Comparison of ENCODE assay signal across 31 mouse cellular contexts in genomic region chr7:138898122-138898521, GRCm38 (mm10). TPM values are rescaled to one million over a fixed set of nuclear protein-coding genes. Genes with fewer than 3 reads are reported as not detected.
DNase-seq lines count a peak whose midpoint lies in the region; ATAC-seq and TF ChIP-seq lines count a peak whose summit lies in the region.
"Had no signal": no experiment of that assay in that cellular context is flagged by ENCODE, and none has a peak within 500 bp of the region (broad histone marks: within the 10 kb centered on the region; RNA-seq: fewer than 3 reads in every experiment).

No protein-coding gene starts in this region.

- H3K27ac ChIP-seq in kidney, embryonic 15.5 days: no peak overlapping the region
- H3K27ac ChIP-seq in intestine, embryonic 15.5 days: no peak overlapping the region
- no peak overlapping the region for H3K27ac ChIP-seq in stomach, postnatal 0 days (replicated peaks)
- no peak overlapping the region for H3K27ac ChIP-seq in thymus, adult 2 months (ENCODE audit: control insufficient read depth, insufficient read depth, low read length)
- no peak overlapping the region for H3K27ac ChIP-seq in left cerebral cortex, adult 2 months
- H3K27ac ChIP-seq: embryonic facial prominence, embryonic 13.5 days; hindbrain, embryonic 13.5 days; limb, embryonic 15.5 days; liver, embryonic 15.5 days; midbrain, embryonic 12.5 days; neural tube, embryonic 13.5 days had no signal

- TF ChIP-seq CTCF in stomach, postnatal 0 days (IDR thresholded peaks at IDR 0.05; ENCODE audit: low read depth): no peak
- TF ChIP-seq CTCF in thymus, adult 2 months (IDR thresholded peaks at IDR 0.05; ENCODE audit: borderline replicate concordance, control insufficient read depth, extremely low read depth, insufficient read depth, low read length, poor library complexity): no peak
- TF ChIP-seq CTCF in left cerebral cortex, adult 2 months (IDR thresholded peaks at IDR 0.05): no peak

- no peaks in the 10 kb centered on the region for H3K9me3 ChIP-seq in kidney, embryonic 15.5 days (replicated peaks)
- H3K9me3 ChIP-seq in intestine, embryonic 15.5 days: no peaks in the 10 kb centered on the region
- no peaks in the 10 kb centered on the region for H3K9me3 ChIP-seq in stomach, postnatal 0 days (ENCODE audit: control insufficient read depth, low read length)
- H3K9me3 ChIP-seq: embryonic facial prominence, embryonic 13.5 days; hindbrain, embryonic 13.5 days; limb, embryonic 15.5 days; liver, embryonic 15.5 days; midbrain, embryonic 12.5 days; neural tube, embryonic 13.5 days had no signal

- no peaks in the 10 kb centered on the region for H3K4me1 ChIP-seq in kidney, embryonic 15.5 days
- no peaks in the 10 kb centered on the region; the same call in 1 of the 2 replicates for H3K4me1 ChIP-seq in intestine, embryonic 15.5 days (replicated peaks)
- H3K4me1 ChIP-seq in stomach, postnatal 0 days (replicated peaks; ENCODE audit: control insufficient read depth, insufficient read depth): no peaks in the 10 kb centered on the region
- H3K4me1 ChIP-seq in thymus, adult 2 months (replicated peaks; ENCODE audit: control insufficient read depth, insufficient read depth, low read length): no peaks in the 10 kb centered on the region
- H3K4me1 ChIP-seq: embryonic facial prominence, embryonic 13.5 days; hindbrain, embryonic 13.5 days; limb, embryonic 15.5 days; midbrain, embryonic 12.5 days; neural tube, embryonic 13.5 days had no signal

- no peak overlapping the region for H3K9ac ChIP-seq in kidney, embryonic 15.5 days
- no peak overlapping the region for H3K9ac ChIP-seq in intestine, embryonic 15.5 days
- no peak overlapping the region for H3K9ac ChIP-seq in stomach, postnatal 0 days (ENCODE audit: low read length)
- H3K9ac ChIP-seq: embryonic facial prominence, embryonic 13.5 days; forebrain, postnatal 0 days; hindbrain, embryonic 13.5 days; limb, embryonic 15.5 days; liver, embryonic 15.5 days; midbrain, embryonic 12.5 days; neural tube, embryonic 13.5 days had no signal

- intact Hi-C loops in left cerebral cortex, adult 2 months (cut with DNase I): no loop called here

- peaks cover 42% of the 10 kb centered on the region for H3K36me3 ChIP-seq in kidney, embryonic 15.5 days
- peaks cover 6% of the 10 kb centered on the region; the same call in 1 of the 2 replicates for H3K36me3 ChIP-seq in intestine, embryonic 15.5 days
- peaks cover 13% of the 10 kb centered on the region for H3K36me3 ChIP-seq in stomach, postnatal 0 days (ENCODE audit: control insufficient read depth, insufficient read depth, low read length)
- no peaks in the 10 kb centered on the region for H3K36me3 ChIP-seq in thymus, adult 2 months (ENCODE audit: control insufficient read depth, insufficient read depth, low read length)

- DNase-seq in kidney, adult 18-20 months: peak; percentile 56
- peak; percentile 76 for DNase-seq in kidney, adult 9 months
- no peak for DNase-seq in stomach, postnatal 0 days (ENCODE audit: low spot score)
- no peak for DNase-seq in thymus, adult 2 months
- DNase-seq in left cerebral cortex, adult 2 months (ENCODE audit: extremely low spot score in 1 of 2, low spot score in 2 of 2): no peak
- DNase-seq: adrenal gland, postnatal 25 days; cerebellum, adult 18-20 months; cerebellum, postnatal 10 days; forebrain, postnatal 0 days; gastrocnemius, postnatal 14 days; heart, adult 18-20 months; heart, postnatal 4 days; left cerebral cortex, postnatal 4 days; lung, postnatal 36 days; right cerebral cortex, postnatal 4 days; thymus, postnatal 4 days had no signal

- no peak for TF ChIP-seq POLR2A in thymus, adult 2 months (IDR thresholded peaks at IDR 0.05; ENCODE audit: control insufficient read depth, extremely low read depth, insufficient read depth, low read length, poor library complexity)

- no peak for ATAC-seq in kidney, embryonic 15.5 days (replicated peaks; ENCODE audit: low FRiP score)
- ATAC-seq in intestine, embryonic 15.5 days: peak; percentile 93
- ATAC-seq in stomach, postnatal 0 days (ENCODE audit: low FRiP score, low TSS enrichment): peak; percentile 54; the same call in 1 of the 2 replicates
- ATAC-seq: forebrain, postnatal 0 days; Patski had no signal

- H3K4me3 ChIP-seq in kidney, embryonic 15.5 days (replicated peaks): no peak overlapping the region
- H3K4me3 ChIP-seq in intestine, embryonic 15.5 days (replicated peaks): no peak overlapping the region
- H3K4me3 ChIP-seq in stomach, postnatal 0 days (ENCODE audit: low read depth, low read length): no peak overlapping the region
- no peak overlapping the region for H3K4me3 ChIP-seq in thymus, adult 2 months (ENCODE audit: control insufficient read depth, insufficient read depth, low read length)
- no peak overlapping the region for H3K4me3 ChIP-seq in left cerebral cortex, adult 2 months
- H3K4me3 ChIP-seq: embryonic facial prominence, embryonic 13.5 days; hindbrain, embryonic 13.5 days; limb, embryonic 15.5 days; liver, embryonic 15.5 days; midbrain, embryonic 12.5 days; myocyte; neural tube, embryonic 13.5 days had no signal

- no peaks in the 10 kb centered on the region for H3K27me3 ChIP-seq in kidney, embryonic 15.5 days
- H3K27me3 ChIP-seq in intestine, embryonic 15.5 days (replicated peaks): no peaks in the 10 kb centered on the region
- H3K27me3 ChIP-seq in stomach, postnatal 0 days (ENCODE audit: control insufficient read depth, insufficient read depth, low read length): no peaks in the 10 kb centered on the region
- no peaks in the 10 kb centered on the region for H3K27me3 ChIP-seq in thymus, adult 2 months (ENCODE audit: control insufficient read depth, insufficient read depth, low read length)
- H3K27me3 ChIP-seq: embryonic facial prominence, embryonic 13.5 days; hindbrain, embryonic 13.5 days; limb, embryonic 15.5 days; liver, embryonic 15.5 days; midbrain, embryonic 12.5 days; neural tube, embryonic 13.5 days; Patski had no signal

- 50% methylated on average over 2 of the region's 2 CpGs for whole genome bisulfite sequencing in kidney, embryonic 15.5 days
- WGBS in intestine, embryonic 15.5 days: 56% methylated on average over 2 of the region's 2 CpGs
- 58% methylated on average over 2 of the region's 2 CpGs for WGBS in stomach, postnatal 0 days
- WGBS in thymus, adult 2 months: 96% methylated on average over 2 of the region's 2 CpGs

- TF ChIP-seq EP300 in stomach, postnatal 0 days (optimal IDR thresholded peaks at IDR 0.05): no peak

- H3K4me2 ChIP-seq in kidney, embryonic 15.5 days: no peak overlapping the region
- H3K4me2 ChIP-seq in intestine, embryonic 15.5 days (replicated peaks): no peak overlapping the region
- no peak overlapping the region for H3K4me2 ChIP-seq in stomach, postnatal 0 days (replicated peaks; ENCODE audit: low read depth)
- H3K4me2 ChIP-seq: embryonic facial prominence, embryonic 13.5 days; heart, embryonic 11.5 days; hindbrain, embryonic 13.5 days; limb, embryonic 15.5 days; liver, embryonic 15.5 days; midbrain, embryonic 12.5 days; neural tube, embryonic 13.5 days had no signal

RNA-seq across cellular contexts. Expression of gene Bnip3, which starts 11.2 kb away (rescaled TPM):
- polyA plus RNA-seq in kidney, embryonic 15.5 days (2015; fragmentation: Nextera tagmentation; extraction: Ambion mirVana): 105 and 106 TPM in 2 replicates
- 171 and 203 TPM in 2 replicates for polyA plus RNA-seq in intestine, embryonic 15.5 days (2015; fragmentation: Nextera tagmentation; extraction: Ambion mirVana)
- 113 TPM in 2 replicates for polyA plus RNA-seq in stomach, postnatal 0 days (2015; fragmentation: Nextera tagmentation; extraction: Ambion mirVana)
- polyA plus RNA-seq in thymus, adult 2 months (2012; rRNA removed): 11.6 and 13.7 TPM in 2 replicates
- total RNA-seq in left cerebral cortex, adult 2 months (2021): 100 to 1,000 TPM; 128 to 136 TPM

RNA-seq across cellular contexts. Expression of gene Jakmip3, which starts 42.4 kb away (rescaled TPM):
- polyA plus RNA-seq in kidney, embryonic 15.5 days (2015; fragmentation: Nextera tagmentation; extraction: Ambion mirVana): 0.19 and 0.22 TPM in 2 replicates
- 0.23 and 0.39 TPM in 2 replicates for polyA plus RNA-seq in intestine, embryonic 15.5 days (2015; fragmentation: Nextera tagmentation; extraction: Ambion mirVana)
- polyA plus RNA-seq in stomach, postnatal 0 days (2015; fragmentation: Nextera tagmentation; extraction: Ambion mirVana): 0.13 and 0.17 TPM in 2 replicates
- polyA plus RNA-seq in thymus, adult 2 months (2012; rRNA removed): 0.04 and 0.09 TPM in 2 replicates
- 10 to 100 TPM; 54.0 to 54.7 TPM for total RNA-seq in left cerebral cortex, adult 2 months (2021)
- total RNA-seq: common myeloid progenitor, adult 5-6 weeks; gastrocnemius, postnatal 14 days; MEL had no signal
- polyA plus RNA-seq: heart, embryonic 16.5 days; liver, embryonic 15.5 days; Patski; thymus, postnatal 0 days had no signal

RNA-seq across cellular contexts. Expression of gene Mapk1ip1, which starts 52.0 kb away (rescaled TPM):
- 14.5 and 15.3 TPM in 2 replicates for polyA plus RNA-seq in kidney, embryonic 15.5 days (2015; fragmentation: Nextera tagmentation; extraction: Ambion mirVana)
- polyA plus RNA-seq in intestine, embryonic 15.5 days (2015; fragmentation: Nextera tagmentation; extraction: Ambion mirVana): 10.7 and 12.9 TPM in 2 replicates
- 9.4 and 10.0 TPM in 2 replicates for polyA plus RNA-seq in stomach, postnatal 0 days (2015; fragmentation: Nextera tagmentation; extraction: Ambion mirVana)
- 92.4 and 103 TPM in 2 replicates for polyA plus RNA-seq in thymus, adult 2 months (2012; rRNA removed)
- 10 to 100 TPM; 39.6 to 44.7 TPM for total RNA-seq in left cerebral cortex, adult 2 months (2021)

RNA-seq across cellular contexts. Expression of gene Ppp2r2d, which starts 52.2 kb away (rescaled TPM):
- 35.1 and 37.3 TPM in 2 replicates for polyA plus RNA-seq in kidney, embryonic 15.5 days (2015; fragmentation: Nextera tagmentation; extraction: Ambion mirVana)
- polyA plus RNA-seq in intestine, embryonic 15.5 days (2015; fragmentation: Nextera tagmentation; extraction: Ambion mirVana): 28.7 and 32.0 TPM in 2 replicates
- polyA plus RNA-seq in stomach, postnatal 0 days (2015; fragmentation: Nextera tagmentation; extraction: Ambion mirVana): 25.4 and 27.8 TPM in 2 replicates
- polyA plus RNA-seq in thymus, adult 2 months (2012; rRNA removed): 27.6 and 29.0 TPM in 2 replicates
- 10 to 100 TPM; 63.3 to 69.5 TPM for total RNA-seq in left cerebral cortex, adult 2 months (2021)

Comparison
In these comparisons a context has a peak if more than half of its experiments do, and no peak if none do; other contexts are left out.
1. DNase-seq: peak in kidney, adult 18-20 months (single experiment) and kidney, adult 9 months (single experiment); none in stomach, postnatal 0 days (single experiment), thymus, adult 2 months (single experiment) and left cerebral cortex, adult 2 months (0 of 2).